Mouse (Mus musculus) midbrain, embryonic 14.5 days (tissue): ENCODE measurements around the gene Dlx1. TPM values are rescaled to one million over a fixed set of nuclear protein-coding genes. Genes with fewer than 3 reads are reported as not detected.

Experiments
- ATAC-seq: fragments of 200-750 bp; cut with Nextera tagmentation; 2 replicates; pipeline ENCODE4 v1.8.0; 2017; ENCODE audit warnings: moderate number of reproducible peaks, moderate library complexity; ENCODE audit not compliant: low FRiP score, low TSS enrichment
- DNase-seq: peaks from one replicate; pipeline ENCODE4 v3.0.0-alpha.2; 2015
- H3K27ac ChIP-seq: fragments of 300-500 bp; sonication (generic); replicated peaks from 2 replicates; pipeline ENCODE4 v1.5.1; 2014; ENCODE audit warnings: mild to moderate bottlenecking, low read depth, low read length, moderate library complexity
- H3K27me3 ChIP-seq: fragments of 300-500 bp; sonication (generic); 2 replicates; pipeline ENCODE4 v1.6.1; 2014; ENCODE audit warnings: low read length, control low read depth, mixed read lengths; ENCODE audit not compliant: control insufficient read depth, insufficient read depth
- H3K36me3 ChIP-seq: fragments of 300-500 bp; sonication (generic); 2 replicates; pipeline ENCODE4 v1.6.1; 2014; ENCODE audit warnings: low read length, control low read depth; ENCODE audit not compliant: control insufficient read depth, insufficient read depth
- H3K4me1 ChIP-seq: fragments of 300-500 bp; sonication (generic); 2 replicates; pipeline ENCODE4 v1.6.1; 2014; ENCODE audit warnings: mild to moderate bottlenecking, antibody characterized with exemption, low read length, control low read depth; ENCODE audit not compliant: control insufficient read depth, insufficient read depth
- H3K4me2 ChIP-seq: fragments of 300-500 bp; sonication (generic); 2 replicates; pipeline ENCODE4 v1.6.1; 2014; ENCODE audit warnings: mild to moderate bottlenecking, low read length, moderate library complexity
- H3K4me3 ChIP-seq: fragments of 300-500 bp; sonication (generic); replicated peaks from 2 replicates; pipeline ENCODE4 v1.5.1; 2014; ENCODE audit warnings: low read depth, low read length
- H3K9ac ChIP-seq: fragments of 300-500 bp; sonication (generic); replicated peaks from 2 replicates; pipeline ENCODE4 v1.6.1; 2014; ENCODE audit warnings: mild to moderate bottlenecking, low read length, moderate library complexity
- H3K9me3 ChIP-seq: fragments of 300-500 bp; sonication (generic); 2 replicates; pipeline ENCODE4 v1.6.1; 2016; ENCODE audit warnings: low read length, control low read depth, mixed read lengths; ENCODE audit not compliant: control insufficient read depth
- WGBS: fragments of 180-500 bp; shearing (Covaris S2); extraction: QIAGEN DNeasy Blood & Tissue Kit; methylation state at CpG from one replicate; pipeline ENCODE4 v1.1.7; 2014; 5-methylcytosine and 5-hydroxymethylcytosine counted together
- polyA plus RNA-seq: library from polyadenylated mRNA; unstranded; fragments of >200 nt; fragmentation: Nextera tagmentation; extraction: Ambion mirVana; gene quantifications from 2 replicates; pipeline ENCODE4 v1.2.1, GENCODE M21; 2014

Gene Dlx1
- polyA plus RNA-seq, 1 experiment from 2014 or later = 0.61 TPM

DNA sequence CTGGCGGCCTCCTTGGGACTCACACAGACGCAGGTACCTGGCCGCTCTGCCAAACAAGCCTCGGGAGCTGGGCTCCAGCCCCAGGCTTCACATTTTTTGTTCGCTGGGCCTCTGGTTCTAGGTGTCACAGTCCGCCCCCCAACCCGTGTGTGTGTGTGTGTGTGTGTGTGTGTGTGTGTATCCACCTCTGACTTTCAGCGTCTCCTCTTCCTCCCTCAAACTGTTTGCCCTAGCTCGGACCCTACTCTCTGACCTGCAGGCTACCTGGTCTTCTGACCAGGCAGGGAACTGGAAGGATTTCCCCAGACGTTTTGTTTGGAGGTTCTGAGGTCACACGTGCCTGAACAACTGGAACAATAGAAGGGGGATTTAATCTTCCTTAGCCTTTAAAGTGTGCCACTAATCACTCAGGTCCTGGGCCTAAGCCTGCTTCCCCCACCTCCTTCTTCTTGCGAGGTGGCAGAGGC is 3.2 kb downstream of the Dlx1 start:
- 0 out of 2 replicates have a peak overlapping the region, but pooled peaks have one; percentile 34 for H3K4me3 ChIP-seq
- WGBS = under 1% methylated on average over 11 of the region's 12 CpGs
- H3K9ac ChIP-seq = no peak overlapping the region
- H3K4me1 ChIP-seq = no peaks in the 10 kb centered on the region
- DNase-seq (no peak), ATAC-seq (no peak)
- H3K27ac ChIP-seq = no peak overlapping the region; the same call in 1 of the 2 replicates
- H3K4me2 ChIP-seq = no peak overlapping the region
- H3K27me3 ChIP-seq = peaks cover 95% of the 10 kb centered on the region
- H3K9me3 ChIP-seq = no peaks in the 10 kb centered on the region
- H3K36me3 ChIP-seq = no peaks in the 10 kb centered on the region

DNA sequence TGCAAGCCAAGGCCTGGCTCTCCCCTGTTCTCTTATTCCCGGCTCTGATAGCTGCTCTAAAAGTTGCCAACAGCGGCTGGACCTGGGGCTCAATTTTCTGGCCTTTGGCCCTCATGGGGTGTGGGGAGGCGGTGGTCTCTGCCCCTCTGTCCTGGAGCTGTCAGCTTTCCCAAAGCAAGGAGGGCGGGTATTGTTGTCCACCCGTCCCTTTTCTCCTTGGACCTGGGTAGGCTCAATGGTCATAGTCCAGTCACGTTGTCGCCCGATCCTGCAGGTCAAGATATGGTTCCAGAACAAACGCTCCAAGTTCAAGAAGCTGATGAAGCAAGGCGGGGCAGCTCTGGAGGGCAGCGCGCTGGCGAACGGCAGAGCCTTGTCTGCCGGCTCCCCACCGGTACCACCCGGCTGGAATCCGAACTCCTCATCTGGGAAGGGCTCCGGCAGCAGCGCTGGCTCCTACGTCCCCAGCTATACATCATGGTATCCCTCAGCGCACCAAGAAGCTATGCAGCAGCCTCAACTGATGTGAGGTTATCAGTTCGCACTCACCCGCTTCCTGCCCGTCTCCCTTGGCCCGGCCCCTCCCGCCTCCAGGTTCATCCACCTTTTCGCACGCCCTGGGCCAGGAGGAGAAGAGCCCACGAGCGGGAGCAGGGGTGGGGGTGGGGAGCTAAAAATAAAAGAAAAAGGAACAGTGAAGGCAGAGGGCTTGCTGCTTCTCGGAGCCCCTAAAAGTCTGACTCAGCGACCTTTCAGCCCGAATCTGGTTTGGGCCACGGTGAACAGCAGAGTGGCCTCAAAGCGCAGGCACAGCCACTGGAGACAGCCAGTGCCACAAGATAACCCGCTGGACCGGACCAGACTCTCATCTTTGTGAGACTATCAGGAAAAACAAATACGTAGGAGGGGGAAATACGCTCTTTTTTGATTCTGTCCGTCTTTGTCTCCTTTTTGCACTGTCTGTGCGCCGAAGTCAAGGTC is 4.4 kb downstream of the Dlx1 start:
- Histone ChIP-seq H3K27me3 (peaks cover 94% of the 10 kb centered on the region), H3K9me3 (no peaks in the 10 kb centered on the region), H3K36me3 (no peaks in the 10 kb centered on the region), H3K27ac (0 out of 2 replicates have a peak overlapping the region, but pooled peaks have one; percentile 52), H3K9ac (no peak overlapping the region; the same call in 1 of the 2 replicates), H3K4me1 (no peaks in the 10 kb centered on the region), H3K4me3 (0 out of 2 replicates have a peak overlapping the region, but pooled peaks have one; percentile 7), H3K4me2 (peak overlapping the region; percentile 12; the same call in 1 of the 2 replicates)
- peak; percentile 25 for DNase-seq
- no peak for ATAC-seq
- WGBS = under 1% methylated on average over 43 of the region's 43 CpGs

DNA sequence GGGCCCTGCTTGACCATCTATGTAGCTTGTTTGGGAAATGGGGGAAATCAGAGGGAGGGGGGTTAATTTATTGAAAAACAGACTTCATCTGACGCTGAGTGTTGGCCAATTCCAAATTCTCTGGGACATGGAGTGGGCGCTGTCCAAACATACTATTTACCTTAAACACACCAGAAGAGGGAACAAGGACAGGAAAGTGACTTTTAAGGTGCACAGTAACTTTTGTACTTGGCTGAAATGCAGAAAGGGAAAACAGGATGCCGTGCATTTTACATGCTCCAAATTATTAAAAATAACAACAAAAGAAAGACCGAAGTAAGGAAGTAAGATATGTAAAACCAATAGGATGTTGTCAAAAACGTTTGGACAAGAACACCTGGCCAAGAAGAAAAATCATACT is 5.2 kb downstream of the Dlx1 start:
- H3K4me3 ChIP-seq = no peak overlapping the region
- ATAC-seq (no peak), DNase-seq (no peak)
- H3K9ac ChIP-seq = no peak overlapping the region
- WGBS = 10% methylated on average over 5 of the region's 5 CpGs
- no peak overlapping the region for H3K27ac ChIP-seq
- H3K36me3 ChIP-seq = no peaks in the 10 kb centered on the region
- H3K4me1 ChIP-seq = no peaks in the 10 kb centered on the region
- H3K4me2 ChIP-seq = no peak overlapping the region
- peaks cover 95% of the 10 kb centered on the region for H3K27me3 ChIP-seq
- H3K9me3 ChIP-seq = no peaks in the 10 kb centered on the region

DNA sequence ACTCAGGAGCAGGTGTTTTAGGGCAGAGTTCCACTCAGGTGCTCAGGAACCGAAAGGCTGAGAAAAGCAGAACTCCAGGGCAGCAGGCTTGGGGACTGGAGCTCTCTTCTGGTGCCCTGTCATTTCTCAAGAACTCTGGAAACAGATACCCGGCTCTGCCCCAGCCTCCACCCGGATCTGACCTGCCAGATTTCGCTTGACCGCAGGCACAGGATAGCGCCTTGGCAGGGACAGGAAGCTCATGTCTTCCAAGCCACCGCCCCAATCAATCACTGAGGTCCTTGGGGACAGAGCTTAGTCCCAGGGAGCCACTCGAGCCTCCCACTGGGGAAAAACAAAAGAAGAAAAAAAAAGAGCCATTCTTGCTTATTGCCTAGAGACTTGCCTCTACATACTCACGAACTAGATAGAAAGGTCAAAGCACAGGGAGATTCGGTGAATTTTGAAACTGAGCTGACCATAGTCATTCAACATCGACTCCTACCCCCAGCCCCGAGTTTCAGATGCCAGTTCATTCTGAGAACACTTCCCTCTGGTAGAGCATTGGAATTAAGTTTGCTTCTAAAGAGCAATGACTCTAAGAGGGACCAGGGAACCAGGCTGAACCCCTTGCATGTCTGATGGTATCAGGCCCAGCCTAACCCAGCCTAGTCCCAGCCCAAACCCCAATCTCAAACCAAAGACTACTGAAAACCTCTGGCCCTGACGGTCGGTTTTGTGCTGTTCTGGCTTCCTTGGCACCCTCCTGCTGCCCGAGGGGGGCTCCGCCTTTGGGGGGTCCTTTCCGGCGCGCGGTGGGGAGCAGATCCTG is 6.5 kb downstream of the Dlx1 start:
- Histone ChIP-seq H3K9ac (no peak overlapping the region), H3K9me3 (no peaks in the 10 kb centered on the region), H3K4me2 (no peak overlapping the region), H3K27me3 (peaks cover 95% of the 10 kb centered on the region), H3K4me3 (0 out of 2 replicates have a peak overlapping the region, but pooled peaks have one; percentile 1), H3K36me3 (no peaks in the 10 kb centered on the region), H3K27ac (no peak overlapping the region), H3K4me1 (no peaks in the 10 kb centered on the region)
- DNase-seq (peak; percentile 19), ATAC-seq (no peak)
- under 1% methylated on average over 20 of the region's 20 CpGs for WGBS

DNA sequence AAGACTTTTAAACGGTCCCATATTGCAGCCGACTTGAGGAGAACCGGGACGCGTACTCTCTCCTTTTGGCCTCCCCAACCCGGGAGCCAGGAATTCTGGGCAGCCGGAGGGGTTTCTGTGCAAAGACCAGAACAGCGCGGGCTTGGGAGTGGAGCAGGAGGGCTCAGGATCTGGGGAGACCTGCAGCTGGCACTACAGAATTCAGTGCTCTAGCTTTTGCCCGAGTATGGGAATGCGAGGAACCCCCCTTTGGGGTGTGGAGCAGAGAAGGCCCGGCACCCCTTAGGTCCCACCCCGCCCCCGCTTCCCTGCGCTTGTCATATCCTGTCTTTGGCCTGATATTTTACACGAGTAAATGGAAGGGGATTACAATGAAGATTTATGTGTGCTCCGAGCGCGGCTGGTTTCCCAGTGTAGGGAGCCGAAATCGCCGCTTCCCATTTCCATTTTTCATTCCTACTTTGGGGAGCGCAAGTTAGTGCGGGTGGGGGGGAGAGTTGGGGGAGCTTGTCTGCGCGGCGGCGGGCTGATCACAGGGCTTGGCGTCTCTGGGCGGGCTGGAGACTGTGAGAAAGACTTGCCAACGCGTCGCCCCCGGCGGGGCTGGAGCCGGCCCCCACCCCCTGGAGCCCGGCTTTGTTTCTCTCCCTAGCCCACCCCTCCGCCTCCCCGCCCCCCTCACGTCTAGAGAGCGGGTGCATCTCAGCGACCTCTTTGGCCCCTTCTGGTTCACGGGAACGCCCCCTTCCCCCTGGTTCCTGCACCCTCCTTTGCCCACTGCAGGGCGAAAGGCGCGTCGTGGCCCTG is 12.9 kb downstream of the Dlx1 start:
- H3K27ac ChIP-seq = 0 out of 2 replicates have a peak overlapping the region, but pooled peaks have one; percentile 6
- ATAC-seq (no peak), DNase-seq (peak; percentile 37)
- no peaks in the 10 kb centered on the region for H3K36me3 ChIP-seq
- H3K4me3 ChIP-seq = no peak overlapping the region
- H3K9me3 ChIP-seq = no peaks in the 10 kb centered on the region
- peaks cover 89% of the 10 kb centered on the region for H3K27me3 ChIP-seq
- no peak overlapping the region for H3K9ac ChIP-seq
- under 1% methylated on average over 43 of the region's 48 CpGs for WGBS
- H3K4me1 ChIP-seq = peaks cover 6% of the 10 kb centered on the region
- peak overlapping the region; percentile 20 for H3K4me2 ChIP-seq

DNA sequence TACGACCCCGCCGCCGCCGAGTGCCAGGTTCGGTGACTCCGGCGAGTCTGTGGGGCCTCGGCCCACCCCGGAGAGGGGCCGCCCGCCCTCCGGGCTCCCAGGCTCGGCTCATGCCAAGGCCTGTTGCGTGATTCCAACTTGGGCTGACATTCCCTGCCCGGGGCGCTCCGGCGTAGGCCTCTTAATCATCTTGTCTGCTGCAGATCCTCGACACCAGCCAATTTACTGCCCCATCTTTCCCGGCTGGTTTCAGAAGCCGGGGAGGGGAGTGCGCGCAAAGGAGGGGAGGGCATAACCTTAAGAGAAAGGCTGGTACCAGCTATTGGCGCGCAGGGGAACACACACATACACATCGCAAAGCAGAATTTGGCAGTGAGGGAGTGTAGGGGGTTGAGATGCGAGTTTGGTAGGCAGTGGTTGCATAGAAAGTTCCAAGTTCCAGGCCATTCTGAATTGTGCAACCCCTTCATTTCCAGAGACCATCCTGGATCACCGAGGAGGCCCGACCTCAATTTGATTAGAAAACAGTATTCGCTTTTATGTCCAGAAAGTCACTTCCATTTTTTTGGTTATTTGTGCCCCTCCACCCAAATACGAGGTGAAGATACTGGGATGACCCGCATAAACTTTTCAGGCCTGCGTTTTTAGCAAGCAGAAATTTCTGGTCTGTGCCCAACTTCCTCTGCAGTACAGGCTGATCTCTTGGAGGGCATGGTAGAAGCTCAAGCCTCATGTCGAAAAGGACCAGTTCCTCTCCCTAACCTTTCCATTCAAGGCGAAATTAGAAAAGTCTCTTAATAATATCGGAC is 13.7 kb downstream of the Dlx1 start:
- Histone ChIP-seq H3K4me2 (peak overlapping the region; percentile 20), H3K9ac (no peak overlapping the region), H3K27ac (0 out of 2 replicates have a peak overlapping the region, but pooled peaks have one; percentile 6), H3K36me3 (no peaks in the 10 kb centered on the region), H3K9me3 (no peaks in the 10 kb centered on the region), H3K4me1 (peaks cover 13% of the 10 kb centered on the region), H3K27me3 (peaks cover 89% of the 10 kb centered on the region), H3K4me3 (no peak overlapping the region)
- under 1% methylated on average over 37 of the region's 37 CpGs for WGBS
- ATAC-seq (no peak), DNase-seq (peak; percentile 32)

DNA sequence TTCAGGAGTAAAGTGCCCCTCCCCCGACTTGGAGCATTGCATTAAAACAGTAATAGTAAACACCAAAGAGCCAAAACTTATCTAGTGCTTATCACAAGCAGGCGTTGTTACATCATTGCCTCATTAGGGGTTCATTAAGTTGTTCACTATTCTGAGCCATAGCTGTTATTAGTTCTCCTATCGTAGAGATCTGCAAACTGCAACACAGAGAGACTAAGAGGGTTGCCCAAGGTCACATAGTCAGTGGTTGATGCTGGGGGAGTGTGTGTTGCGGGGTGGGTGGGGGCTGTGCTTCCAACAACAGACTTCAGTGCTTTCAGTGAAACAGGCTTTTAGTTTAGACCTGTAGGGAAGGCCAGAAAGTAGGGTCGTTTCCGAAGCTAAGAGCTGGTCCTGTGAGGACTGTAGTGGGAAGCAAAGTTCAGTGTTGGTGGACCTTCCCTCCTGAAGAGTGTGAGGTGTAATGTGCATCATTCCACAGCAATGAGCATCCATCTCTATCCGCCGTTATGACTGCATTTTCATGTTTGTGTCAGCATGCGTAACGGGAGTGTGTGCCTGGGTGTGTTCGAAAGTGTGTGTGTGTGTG is 14.4 kb downstream of the Dlx1 start:
- H3K27ac ChIP-seq = no peak overlapping the region

More for the DNA sequence above, 14.4 kb downstream of the Dlx1 start:
- no peak overlapping the region for H3K4me2 ChIP-seq
- no peak for ATAC-seq
- no peak overlapping the region for H3K9ac ChIP-seq
- DNase-seq = peak; percentile 14
- peaks cover 13% of the 10 kb centered on the region for H3K4me1 ChIP-seq
- H3K27me3 ChIP-seq = peaks cover 89% of the 10 kb centered on the region
- H3K36me3 ChIP-seq = no peaks in the 10 kb centered on the region
- H3K9me3 ChIP-seq = no peaks in the 10 kb centered on the region
- no peak overlapping the region for H3K4me3 ChIP-seq
- WGBS = 3% methylated on average over 11 of the region's 11 CpGs
